45 mouse cellular contexts compared by ENCODE assay signal in the genomic region with DNA sequence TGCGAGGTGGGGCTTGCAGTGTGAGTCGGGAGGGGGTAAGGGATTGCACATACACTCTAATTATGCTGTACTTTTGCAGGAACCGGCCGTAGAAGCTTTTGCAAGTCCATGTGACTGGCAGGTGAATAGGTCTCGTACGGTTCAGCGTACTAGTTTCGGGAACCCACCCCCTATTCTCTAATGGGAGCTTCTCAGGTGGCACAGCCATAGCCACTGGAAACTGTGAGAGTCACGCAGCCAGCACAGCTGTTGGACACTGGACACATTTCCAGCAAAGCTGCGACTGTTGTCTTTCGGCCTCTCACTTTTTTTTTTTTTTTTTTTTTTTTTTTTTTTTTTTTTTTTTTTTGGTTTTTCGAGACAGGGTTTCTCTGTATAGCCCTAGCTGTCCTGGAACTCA. TPM values are rescaled to one million over a fixed set of nuclear protein-coding genes. Genes with fewer than 3 reads are reported as not detected.
"Had no signal": no experiment of that assay in that cellular context is flagged by ENCODE, and none has a peak within 500 bp of the region (broad histone marks: within the 10 kb centered on the region; RNA-seq: fewer than 3 reads in every experiment).

No protein-coding gene starts in this region.

- H3K4me2 ChIP-seq: limb, embryonic 12.5 days; limb, embryonic 13.5 days; limb, embryonic 15.5 days; liver, embryonic 11.5 days; liver, embryonic 12.5 days; liver, embryonic 13.5 days; liver, embryonic 15.5 days; lung, embryonic 14.5 days; lung, embryonic 15.5 days; midbrain, embryonic 11.5 days; midbrain, embryonic 12.5 days; midbrain, embryonic 13.5 days; midbrain, embryonic 15.5 days had no signal

- H3K27ac ChIP-seq: left cerebral cortex, adult 2 months; limb, embryonic 10.5 days; limb, embryonic 12.5 days; limb, embryonic 13.5 days; limb, embryonic 15.5 days; liver, embryonic 12.5 days; liver, embryonic 13.5 days; liver, embryonic 14.5 days; liver, embryonic 15.5 days; lung, embryonic 15.5 days; macrophage; midbrain, embryonic 10.5 days; midbrain, embryonic 12.5 days; midbrain, embryonic 13.5 days; midbrain, embryonic 15.5 days had no signal

- H3K36me3 ChIP-seq: limb, embryonic 10.5 days; limb, embryonic 12.5 days; limb, embryonic 13.5 days; limb, embryonic 15.5 days; liver, embryonic 12.5 days; liver, embryonic 13.5 days; liver, embryonic 15.5 days; lung, embryonic 15.5 days; midbrain, embryonic 10.5 days; midbrain, embryonic 12.5 days; midbrain, embryonic 13.5 days; midbrain, embryonic 15.5 days had no signal

- H3K9me3 ChIP-seq: limb, embryonic 10.5 days; limb, embryonic 12.5 days; limb, embryonic 13.5 days; limb, embryonic 15.5 days; liver, embryonic 12.5 days; liver, embryonic 13.5 days; liver, embryonic 15.5 days; lung, embryonic 15.5 days; megakaryocyte, embryonic 14.5 days; midbrain, embryonic 10.5 days; midbrain, embryonic 12.5 days; midbrain, embryonic 13.5 days; midbrain, embryonic 15.5 days had no signal

- H3K9ac ChIP-seq: limb, embryonic 12.5 days; limb, embryonic 13.5 days; limb, embryonic 15.5 days; liver, embryonic 12.5 days; liver, embryonic 13.5 days; liver, embryonic 14.5 days; liver, embryonic 15.5 days; liver, postnatal 0 days; lung, embryonic 14.5 days; lung, embryonic 15.5 days; midbrain, embryonic 12.5 days; midbrain, embryonic 13.5 days; midbrain, embryonic 15.5 days had no signal

- H3K27me3 ChIP-seq: limb, embryonic 12.5 days; limb, embryonic 13.5 days; limb, embryonic 15.5 days; liver, embryonic 12.5 days; liver, embryonic 15.5 days; lung, embryonic 15.5 days; midbrain, embryonic 12.5 days; midbrain, embryonic 13.5 days; midbrain, embryonic 15.5 days had no signal

- DNase-seq: left cerebral cortex, postnatal 4 days; liver; liver, embryonic 13.5 days; liver, postnatal 0 days; lung, adult 18-20 months; lung, adult 2 months; lung, embryonic 14.5 days; lung, postnatal 10 days; lung, postnatal 14 days; lung, postnatal 36 days; lung, postnatal 4 days; midbrain, embryonic 14.5 days had no signal

- H3K4me3 ChIP-seq: left cerebral cortex, adult 2 months; limb, embryonic 10.5 days; limb, embryonic 12.5 days; limb, embryonic 13.5 days; limb, embryonic 15.5 days; liver, embryonic 12.5 days; liver, embryonic 13.5 days; liver, embryonic 15.5 days; lung, embryonic 15.5 days; megakaryocyte, embryonic 14.5 days; midbrain, embryonic 10.5 days; midbrain, embryonic 12.5 days; midbrain, embryonic 13.5 days; midbrain, embryonic 15.5 days; myocyte had no signal

- ATAC-seq: liver, embryonic 12.5 days; liver, postnatal 0 days; lung, postnatal 0 days; midbrain, embryonic 13.5 days; midbrain, embryonic 15.5 days; midbrain, embryonic 16.5 days had no signal

RNA-seq across cellular contexts. Expression of a gene that starts 15.7 kb away (rescaled TPM):
- total RNA-seq: left cerebral cortex, adult 2 months; left cerebral cortex, adult 8-10 months; left cerebral cortex, postnatal 10 days; left cerebral cortex, postnatal 14 days; left cerebral cortex, postnatal 25 days; left cerebral cortex, postnatal 36 days; left cerebral cortex, postnatal 4 days; liver, adult 2 months; megakaryocyte, adult 5-6 weeks; megakaryocyte-erythroid progenitor cell, adult 5-6 weeks; midbrain, postnatal 0 days; monocyte, adult 5-6 weeks had no signal
- polyA plus RNA-seq: limb, embryonic 10.5 days; limb, embryonic 11.5 days; limb, embryonic 12.5 days; limb, embryonic 13.5 days; limb, embryonic 15.5 days; liver, adult 2 months; liver, embryonic 11.5 days; liver, embryonic 12.5 days; liver, embryonic 13.5 days; liver, embryonic 14.5 days; liver, embryonic 15.5 days; liver, embryonic 16.5 days; liver, postnatal 0 days; lung, adult 2 months; lung, embryonic 14.5 days; lung, embryonic 15.5 days; lung, embryonic 16.5 days; lung, postnatal 0 days; macrophage; midbrain, embryonic 10.5 days; midbrain, embryonic 11.5 days; midbrain, embryonic 12.5 days; midbrain, embryonic 13.5 days; midbrain, embryonic 14.5 days; midbrain, embryonic 15.5 days; midbrain, embryonic 16.5 days; midbrain, postnatal 0 days had no signal
